Mouse (Mus musculus): ENCODE results near the gene 1500011B03Rik. TPM values are rescaled to one million over a fixed set of nuclear protein-coding genes. Genes with fewer than 3 reads are reported as not detected.
A peak's percentile ranks its signal among the peaks of the same experiment; 100 is the strongest.
"Not testable (repeated sequence)": the region's sequence is repeated elsewhere in the genome, so short reads cannot be mapped to it uniquely, and the experiment has no call there.

The 1500011B03Rik gene
- 105 and 111 TPM in 2 replicates for polyA plus RNA-seq (2015; fragmentation: Nextera tagmentation; extraction: Ambion mirVana)

- Histone ChIP-seq H3K27ac (ENCODE audit: low read length) (peak within 1 kb of the TSS; percentile 84), H3K9ac (replicated peaks; ENCODE audit: low read length) (peak within 1 kb of the TSS; percentile 85), H3K36me3 (ENCODE audit: insufficient read depth, low read length) (peaks cover 12% of the 10 kb centered on the region), H3K27me3 (ENCODE audit: insufficient read depth, low read length) (no peaks in the 10 kb centered on the region), H3K4me3 (ENCODE audit: low read length) (peak within 1 kb of the TSS; percentile 78), H3K9me3 (ENCODE audit: low read length) (peaks cover 10% of the 10 kb centered on the region), H3K4me1 (ENCODE audit: insufficient read depth, low read length) (0 out of 2 replicates have a peak, but pooled peaks cover 5% of the 10 kb centered on the region), H3K4me2 (replicated peaks; ENCODE audit: low read depth, low read length) (peak within 1 kb of the TSS; percentile 70)
- ATAC-seq (ENCODE audit: low FRiP score, low TSS enrichment) = peak; percentile 88
- WGBS = 9% methylated on average over 51 of the region's 53 CpGs
Measured at GRCm38 (mm10) chr5:114822796-114823688, at the start of gene 1500011B03Rik. TSS of gene 1500011B03Rik (minus strand) at chr5:114823468.

GRCm38 (mm10) chr5:114865279-114865678 lies 42.0 kb upstream of the 1500011B03Rik start:
- Histone ChIP-seq H3K27ac (ENCODE audit: low read length) (no peak overlapping the region), H3K36me3 (ENCODE audit: insufficient read depth, low read length) (no peaks in the 10 kb centered on the region), H3K9ac (replicated peaks; ENCODE audit: low read length) (no peak overlapping the region), H3K27me3 (ENCODE audit: insufficient read depth, low read length) (no peaks in the 10 kb centered on the region), H3K4me1 (ENCODE audit: insufficient read depth, low read length) (0 out of 2 replicates have a peak, but pooled peaks cover 3% of the 10 kb centered on the region), H3K4me2 (replicated peaks; ENCODE audit: low read depth, low read length) (no peak overlapping the region), H3K4me3 (ENCODE audit: low read length) (no peak overlapping the region), H3K9me3 (ENCODE audit: low read length) (peaks cover 11% of the 10 kb centered on the region)
- WGBS = 92% methylated on average over 12 of the region's 12 CpGs
- no peak for ATAC-seq (ENCODE audit: low FRiP score, low TSS enrichment)

- H3K27ac ChIP-seq (ENCODE audit: low read length) = no peak overlapping the region
- WGBS = 74% methylated on average over 7 of the region's 7 CpGs
- H3K4me2 ChIP-seq (replicated peaks; ENCODE audit: low read depth, low read length) = no peak overlapping the region
- H3K9ac ChIP-seq (replicated peaks; ENCODE audit: low read length) = no peak overlapping the region
- 0 out of 2 replicates have a peak, but pooled peaks cover 3% of the 10 kb centered on the region for H3K4me1 ChIP-seq (ENCODE audit: insufficient read depth, low read length)
- no peak for ATAC-seq (ENCODE audit: low FRiP score, low TSS enrichment)
- H3K9me3 ChIP-seq (ENCODE audit: low read length) = peaks cover 11% of the 10 kb centered on the region
- no peaks in the 10 kb centered on the region for H3K36me3 ChIP-seq (ENCODE audit: insufficient read depth, low read length)
- no peaks in the 10 kb centered on the region for H3K27me3 ChIP-seq (ENCODE audit: insufficient read depth, low read length)
- no peak overlapping the region for H3K4me3 ChIP-seq (ENCODE audit: low read length)
Measured at GRCm38 (mm10) chr5:114864813-114865212, 41.5 kb upstream of the 1500011B03Rik start.

GRCm38 (mm10) chr5:114861730-114862129 lies 38.5 kb upstream of the 1500011B03Rik start:
- WGBS = 57% methylated on average over 6 of the region's 6 CpGs
- Histone ChIP-seq H3K4me3 (ENCODE audit: low read length) (no peak overlapping the region), H3K27me3 (ENCODE audit: insufficient read depth, low read length) (peaks cover 4% of the 10 kb centered on the region; the same call in 1 of the 2 replicates), H3K4me2 (replicated peaks; ENCODE audit: low read depth, low read length) (no peak overlapping the region), H3K9me3 (ENCODE audit: low read length) (no peaks in the 10 kb centered on the region), H3K27ac (ENCODE audit: low read length) (no peak overlapping the region), H3K36me3 (ENCODE audit: insufficient read depth, low read length) (no peaks in the 10 kb centered on the region), H3K4me1 (ENCODE audit: insufficient read depth, low read length) (peaks cover 6% of the 10 kb centered on the region; the same call in 1 of the 2 replicates), H3K9ac (replicated peaks; ENCODE audit: low read length) (no peak overlapping the region)
- ATAC-seq (ENCODE audit: low FRiP score, low TSS enrichment) = 0 out of 2 replicates have a peak, but pooled peaks have one; percentile 25

GRCm38 (mm10) chr5:114859253-114859652 lies 36.0 kb upstream of the 1500011B03Rik start:
- H3K9ac ChIP-seq (replicated peaks; ENCODE audit: low read length) = peak overlapping the region; percentile 55
- H3K27me3 ChIP-seq (ENCODE audit: insufficient read depth, low read length) = peaks cover 4% of the 10 kb centered on the region; the same call in 1 of the 2 replicates
- peak overlapping the region; percentile 37 for H3K4me3 ChIP-seq (ENCODE audit: low read length)
- H3K27ac ChIP-seq (ENCODE audit: low read length) = no peak overlapping the region
- no peaks in the 10 kb centered on the region for H3K36me3 ChIP-seq (ENCODE audit: insufficient read depth, low read length)
- 3% methylated on average over 18 of the region's 18 CpGs for WGBS
- peak overlapping the region; percentile 61 for H3K4me2 ChIP-seq (replicated peaks; ENCODE audit: low read depth, low read length)
- H3K9me3 ChIP-seq (ENCODE audit: low read length) = no peaks in the 10 kb centered on the region
- ATAC-seq (ENCODE audit: low FRiP score, low TSS enrichment) = no peak
- H3K4me1 ChIP-seq (ENCODE audit: insufficient read depth, low read length) = peaks cover 6% of the 10 kb centered on the region; the same call in 1 of the 2 replicates

- WGBS = 83% methylated on average over 12 of the region's 12 CpGs
- Histone ChIP-seq H3K4me1 (ENCODE audit: insufficient read depth, low read length) (peaks cover 6% of the 10 kb centered on the region; the same call in 1 of the 2 replicates), H3K4me3 (ENCODE audit: low read length) (peak within 1 kb of the TSS; percentile 37), H3K36me3 (ENCODE audit: insufficient read depth, low read length) (no peaks in the 10 kb centered on the region), H3K4me2 (replicated peaks; ENCODE audit: low read depth, low read length) (peak within 1 kb of the TSS; percentile 61), H3K27me3 (ENCODE audit: insufficient read depth, low read length) (peaks cover 4% of the 10 kb centered on the region; the same call in 1 of the 2 replicates), H3K27ac (ENCODE audit: low read length) (no peak within 1 kb of the TSS), H3K9me3 (ENCODE audit: low read length) (no peaks in the 10 kb centered on the region), H3K9ac (replicated peaks; ENCODE audit: low read length) (peak within 1 kb of the TSS; percentile 55)
- ATAC-seq (ENCODE audit: low FRiP score, low TSS enrichment) = no peak
Measured at GRCm38 (mm10) chr5:114858582-114858981, 35.3 kb upstream of the 1500011B03Rik start, which contains the start of gene Gm9936. TSS of gene Gm9936 (minus strand) at chr5:114858682.

GRCm38 (mm10) chr5:114853364-114853763 lies 30.1 kb upstream of the 1500011B03Rik start, which contains the start of gene 4930519G04Rik:
TSS of gene 4930519G04Rik (plus strand) at chr5:114853664.
- H3K9me3 ChIP-seq (ENCODE audit: low read length); H3K4me2 ChIP-seq (replicated peaks; ENCODE audit: low read depth, low read length); H3K4me1 ChIP-seq (ENCODE audit: insufficient read depth, low read length); H3K27ac ChIP-seq (ENCODE audit: low read length); H3K4me3 ChIP-seq (ENCODE audit: low read length); H3K27me3 ChIP-seq (ENCODE audit: insufficient read depth, low read length); H3K36me3 ChIP-seq (ENCODE audit: insufficient read depth, low read length); H3K9ac ChIP-seq (replicated peaks; ENCODE audit: low read length): not testable (repeated sequence)
- WGBS = 65% methylated on average over 3 of the region's 5 CpGs
- ATAC-seq (ENCODE audit: low FRiP score, low TSS enrichment) = peak; percentile 35; the same call in 1 of the 2 replicates

- no peak overlapping the region for H3K4me3 ChIP-seq (ENCODE audit: low read length)
- ATAC-seq (ENCODE audit: low FRiP score, low TSS enrichment) = no peak
Measured at GRCm38 (mm10) chr5:114851565-114852236, 28.4 kb upstream of the 1500011B03Rik start.

GRCm38 (mm10) chr5:114844371-114844770 lies 21.1 kb upstream of the 1500011B03Rik start:
- H3K4me1 ChIP-seq (ENCODE audit: insufficient read depth, low read length); H3K4me3 ChIP-seq (ENCODE audit: low read length); ATAC-seq (ENCODE audit: low FRiP score, low TSS enrichment); H3K27me3 ChIP-seq (ENCODE audit: insufficient read depth, low read length); H3K9me3 ChIP-seq (ENCODE audit: low read length); H3K4me2 ChIP-seq (replicated peaks; ENCODE audit: low read depth, low read length); H3K27ac ChIP-seq (ENCODE audit: low read length); H3K36me3 ChIP-seq (ENCODE audit: insufficient read depth, low read length); H3K9ac ChIP-seq (replicated peaks; ENCODE audit: low read length): not testable (repeated sequence)
- WGBS = 71% methylated on average over 2 of the region's 2 CpGs

More at GRCm38 (mm10) chr5:114851565-114852236, 28.4 kb upstream of the 1500011B03Rik start:
- H3K4me1 ChIP-seq (ENCODE audit: insufficient read depth, low read length) = no peaks in the 10 kb centered on the region
- WGBS = 75% methylated on average over 20 of the region's 20 CpGs
- H3K9ac ChIP-seq (replicated peaks; ENCODE audit: low read length) = no peak overlapping the region
- no peak overlapping the region for H3K4me2 ChIP-seq (replicated peaks; ENCODE audit: low read depth, low read length)
- no peaks in the 10 kb centered on the region for H3K36me3 ChIP-seq (ENCODE audit: insufficient read depth, low read length)
- H3K27me3 ChIP-seq (ENCODE audit: insufficient read depth, low read length) = no peaks in the 10 kb centered on the region
- H3K27ac ChIP-seq (ENCODE audit: low read length) = no peak overlapping the region
- H3K9me3 ChIP-seq (ENCODE audit: low read length) = no peaks in the 10 kb centered on the region

All from kidney, embryonic 16.5 days (tissue).